In the genomic region with DNA sequence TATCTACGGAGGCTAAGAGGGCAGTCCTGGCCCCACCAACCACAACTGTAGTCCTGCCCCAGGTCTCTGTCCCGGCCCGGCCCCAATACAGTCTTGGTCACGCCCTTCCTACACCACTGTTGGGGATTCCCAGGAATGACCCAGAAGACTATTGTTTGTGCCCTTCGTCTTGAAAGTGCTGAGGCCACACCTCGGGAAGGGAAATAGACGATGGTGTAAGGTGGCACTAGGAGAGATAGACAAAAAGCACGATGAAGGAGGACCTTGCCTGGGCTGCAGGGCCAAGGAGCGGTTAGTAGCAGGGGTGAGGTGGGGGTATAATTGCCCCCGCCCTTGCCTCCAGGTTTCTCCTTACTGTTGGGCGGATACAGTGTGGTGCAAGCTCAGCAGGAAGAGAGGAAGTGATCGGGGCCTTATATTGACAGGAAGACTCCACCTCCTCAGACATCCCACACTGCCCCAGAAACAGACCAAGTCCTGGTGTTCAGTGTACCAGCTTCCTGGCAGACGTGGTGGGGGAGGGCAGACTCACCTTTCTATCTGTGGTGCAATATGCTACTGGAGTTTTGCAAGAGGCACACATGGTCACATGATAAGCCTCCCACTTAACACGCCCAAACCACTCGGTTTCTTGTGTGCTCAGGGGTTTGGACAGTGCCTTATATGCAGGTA, we compare ENCODE assay signal across 11 mouse cellular contexts. TPM values are rescaled to one million over a fixed set of nuclear protein-coding genes. Genes with fewer than 3 reads are reported as not detected.
DNase-seq lines count a peak whose midpoint lies in the region; ATAC-seq and TF ChIP-seq lines count a peak whose summit lies in the region.
"Had no signal": no experiment of that assay in that cellular context is flagged by ENCODE, and none has a peak within 500 bp of the region (broad histone marks: within the 10 kb centered on the region; RNA-seq: fewer than 3 reads in every experiment).

Gstp3 (minus strand) TSS at position 501 of the 672 bp plus-strand sequence.

- H3K27me3 ChIP-seq in heart, embryonic 13.5 days (replicated peaks): no peaks in the 10 kb centered on the region; the same call in 1 of the 2 replicates
- no peaks in the 10 kb centered on the region for H3K27me3 ChIP-seq in thymus, adult 2 months (ENCODE audit: control insufficient read depth, insufficient read depth, low read length)
- no peaks in the 10 kb centered on the region for H3K27me3 ChIP-seq in hindbrain, embryonic 12.5 days
- no peaks in the 10 kb centered on the region for H3K27me3 ChIP-seq in neural tube, embryonic 15.5 days (replicated peaks)
- H3K27me3 ChIP-seq in midbrain, embryonic 10.5 days (ENCODE audit: low read depth, poor library complexity, severe bottlenecking): no peaks in the 10 kb centered on the region
- H3K27me3 ChIP-seq: Patski had no signal

- no peaks in the 10 kb centered on the region for H3K9me3 ChIP-seq in heart, embryonic 13.5 days
- no peaks in the 10 kb centered on the region for H3K9me3 ChIP-seq in hindbrain, embryonic 12.5 days (replicated peaks)
- no peaks in the 10 kb centered on the region for H3K9me3 ChIP-seq in neural tube, embryonic 15.5 days (replicated peaks)
- H3K9me3 ChIP-seq in midbrain, embryonic 10.5 days (replicated peaks): no peaks in the 10 kb centered on the region

- H3K4me2 ChIP-seq in heart, embryonic 13.5 days: no peak within 1 kb of the TSS
- no peak within 1 kb of the TSS for H3K4me2 ChIP-seq in hindbrain, embryonic 12.5 days (replicated peaks)
- H3K4me2 ChIP-seq in neural tube, embryonic 15.5 days: no peak within 1 kb of the TSS
- H3K4me2 ChIP-seq: lung, embryonic 14.5 days had no signal

- H3K27ac ChIP-seq in heart, embryonic 13.5 days (replicated peaks): no peak within 1 kb of the TSS
- peak within 1 kb of the TSS; percentile 61 for H3K27ac ChIP-seq in thymus, adult 2 months (ENCODE audit: control insufficient read depth, insufficient read depth, low read length)
- H3K27ac ChIP-seq in hindbrain, embryonic 12.5 days: no peak within 1 kb of the TSS
- no peak within 1 kb of the TSS for H3K27ac ChIP-seq in neural tube, embryonic 15.5 days (replicated peaks)
- no peak within 1 kb of the TSS for H3K27ac ChIP-seq in midbrain, embryonic 10.5 days (replicated peaks)

- H3K4me3 ChIP-seq in heart, embryonic 13.5 days: no peak within 1 kb of the TSS
- peak within 1 kb of the TSS; percentile 44 for H3K4me3 ChIP-seq in thymus, adult 2 months (ENCODE audit: control insufficient read depth, insufficient read depth, low read length)
- H3K4me3 ChIP-seq in hindbrain, embryonic 12.5 days: no peak within 1 kb of the TSS
- H3K4me3 ChIP-seq in neural tube, embryonic 15.5 days (replicated peaks): no peak within 1 kb of the TSS
- H3K4me3 ChIP-seq in midbrain, embryonic 10.5 days: no peak within 1 kb of the TSS

- TF ChIP-seq POLR2A in thymus, adult 2 months (IDR thresholded peaks at IDR 0.05; ENCODE audit: control insufficient read depth, extremely low read depth, insufficient read depth, low read length, poor library complexity): no peak

- DNase-seq in heart, postnatal 4 days: no peak
- DNase-seq in lung, adult 18-20 months: peak; percentile 72 to 78
- peak; percentile 41 for DNase-seq in thymus, adult 2 months
- DNase-seq in midbrain, embryonic 10.5 days (ENCODE audit: low spot score): no peak
- DNase-seq: heart, postnatal 10 days; lung, embryonic 14.5 days had no signal

- H3K36me3 ChIP-seq in heart, embryonic 13.5 days: no peaks in the 10 kb centered on the region
- H3K36me3 ChIP-seq in thymus, adult 2 months (ENCODE audit: control insufficient read depth, insufficient read depth, low read length): no peaks in the 10 kb centered on the region
- no peaks in the 10 kb centered on the region for H3K36me3 ChIP-seq in hindbrain, embryonic 12.5 days
- H3K36me3 ChIP-seq in neural tube, embryonic 15.5 days: no peaks in the 10 kb centered on the region
- H3K36me3 ChIP-seq in midbrain, embryonic 10.5 days: no peaks in the 10 kb centered on the region

- TF ChIP-seq CTCF in thymus, adult 2 months (IDR thresholded peaks at IDR 0.05; ENCODE audit: borderline replicate concordance, control insufficient read depth, extremely low read depth, insufficient read depth, low read length, poor library complexity): no peak

- ATAC-seq in heart, embryonic 13.5 days (ENCODE audit: extremely low read depth, insufficient number of reproducible peaks, low FRiP score, low TSS enrichment): 0 out of 2 replicates have a peak, but pooled peaks have one; percentile 8
- peak; percentile 69 for ATAC-seq in common myeloid progenitor, adult 5-6 weeks (replicated peaks; ENCODE audit: low read depth, poor library complexity, severe bottlenecking)
- ATAC-seq in hindbrain, embryonic 12.5 days (ENCODE audit: low FRiP score): no peak
- no peak for ATAC-seq in neural tube, embryonic 15.5 days (ENCODE audit: low FRiP score)
- ATAC-seq: Patski had no signal

- 63% methylated on average over 15 of the region's 15 CpGs for WGBS in heart, embryonic 13.5 days
- WGBS in thymus, adult 2 months: 30% methylated on average over 15 of the region's 15 CpGs
- WGBS in hindbrain, embryonic 12.5 days: 83% methylated on average over 15 of the region's 15 CpGs
- 83% methylated on average over 15 of the region's 15 CpGs for WGBS in neural tube, embryonic 15.5 days
- 86% methylated on average over 15 of the region's 15 CpGs for WGBS in midbrain, embryonic 10.5 days

- H3K9ac ChIP-seq in heart, embryonic 13.5 days: no peak within 1 kb of the TSS
- no peak within 1 kb of the TSS for H3K9ac ChIP-seq in hindbrain, embryonic 12.5 days
- no peak within 1 kb of the TSS for H3K9ac ChIP-seq in neural tube, embryonic 15.5 days (replicated peaks)
- H3K9ac ChIP-seq: lung, embryonic 14.5 days had no signal

- H3K4me1 ChIP-seq in heart, embryonic 13.5 days: peaks cover 28% of the 10 kb centered on the region
- H3K4me1 ChIP-seq in thymus, adult 2 months (replicated peaks; ENCODE audit: control insufficient read depth, insufficient read depth, low read length): peaks cover 27% of the 10 kb centered on the region
- no peaks in the 10 kb centered on the region for H3K4me1 ChIP-seq in hindbrain, embryonic 12.5 days
- H3K4me1 ChIP-seq in neural tube, embryonic 15.5 days: no peaks in the 10 kb centered on the region
- H3K4me1 ChIP-seq in midbrain, embryonic 10.5 days: peaks cover 12% of the 10 kb centered on the region

RNA-seq across cellular contexts. Expression of gene Gstp3, which starts in this region (rescaled TPM):
- polyA plus RNA-seq in heart, embryonic 13.5 days (2015; fragmentation: Nextera tagmentation; extraction: Ambion mirVana): 0.29 and 0.61 TPM in 2 replicates
- not detected for total RNA-seq in heart, postnatal 4 days (2021)
- 8.7 and 10.7 TPM in 2 replicates for total RNA-seq in common myeloid progenitor, adult 5-6 weeks (2017)
- polyA plus RNA-seq in thymus, adult 2 months (2012; rRNA removed): 23.6 and 26.4 TPM in 2 replicates
- not detected in 2 replicates for polyA plus RNA-seq in hindbrain, embryonic 12.5 days (2016; fragmentation: Nextera tagmentation; extraction: Ambion mirVana)
- polyA plus RNA-seq in neural tube, embryonic 15.5 days (2015; fragmentation: Nextera tagmentation; extraction: Ambion mirVana): 1.1 TPM in 1 of 2 replicates, not detected in the other
- polyA plus RNA-seq in midbrain, embryonic 10.5 days (2016; fragmentation: Nextera tagmentation; extraction: Ambion mirVana): 0.23 TPM in 1 of 2 replicates, not detected in the other
- total RNA-seq: heart, postnatal 10 days had no signal
- polyA plus RNA-seq: lung, embryonic 14.5 days; Patski had no signal

Comparison
In these comparisons a context has a peak if more than half of its experiments do, and no peak if none do; other contexts are left out.
1. RNA of gene Gstp3 (polyA plus RNA-seq): 23.6 to 26.4 TPM in thymus, adult 2 months; 0.29 to 0.61 TPM in heart, embryonic 13.5 days, 0.23 TPM in midbrain, embryonic 10.5 days, not detected in hindbrain, embryonic 12.5 days and 1.1 TPM in neural tube, embryonic 15.5 days; every median in the first group is over 10 times any median in the second.
2. Peak in ATAC-seq in heart, embryonic 13.5 days; RNA of the gene not detected or under 1 TPM.
3. DNase-seq: peak in lung, adult 18-20 months (2 of 2) and thymus, adult 2 months (single experiment); none in heart, postnatal 4 days (single experiment) and midbrain, embryonic 10.5 days (single experiment).